Mouse (Mus musculus) adrenal gland, adult (tissue): ENCODE measurements at regions not wholly inside any gene's neighbourhood (a gene's known extent, or its start where the extent isn't known, plus 50 kb on each side); places are given as distances from the start of the nearest gene placed in this dataset.

Experiments used
- DNase-seq, 2 experiments: peaks; one replicate each; pipeline ENCODE4 v3.0.0; 2022 to 2023; ENCODE audit warnings: low spot score in 1 of 2; ENCODE audit not compliant: inconsistent age in 2 of 2

GRCm38 (mm10) chr5:127129495-127129894 is 112.1 kb upstream of the Tmem132c start:
- no peak for DNase-seq

- DNase-seq = no peak
Observed at GRCm38 (mm10) chr5:127134441-127134840, 107.2 kb upstream of the Tmem132c start.

GRCm38 (mm10) chr5:127140651-127141050 is 101.0 kb upstream of the Tmem132c start:
- DNase-seq = no peak

GRCm38 (mm10) chr5:127160292-127160691 is 81.3 kb upstream of the Tmem132c start:
- peak; percentile 8 to 58 for DNase-seq

- no peak for DNase-seq
Observed at GRCm38 (mm10) chr5:127163376-127163775, 78.2 kb upstream of the Tmem132c start.

GRCm38 (mm10) chr5:127189021-127189420 is 52.6 kb upstream of the Tmem132c start:
- DNase-seq = no peak
